Mouse (Mus musculus): Measurements from ENCODE around the gene Fam98b.

GRCm38 (mm10) chr2:117204534-117204933 is 45.0 kb upstream of the Fam98b start:
- TF ChIP-seq POLR2A (IDR thresholded peaks at IDR 0.05; ENCODE audit: control insufficient read depth, extremely low read depth, insufficient read depth, low read length, poor library complexity): no peak
- no peak for TF ChIP-seq CTCF (IDR thresholded peaks at IDR 0.05; ENCODE audit: borderline replicate concordance, control insufficient read depth, extremely low read depth, insufficient read depth, low read length, poor library complexity)

Measured in thymus, adult 2 months (tissue).